Mouse (Mus musculus) urinary bladder, adult 2 months (tissue): ENCODE results near the gene Klhl22. TPM values are rescaled to one million over a fixed set of nuclear protein-coding genes. Genes with fewer than 3 reads are reported as not detected.
"Not testable (repeated sequence)": the region's sequence is repeated elsewhere in the genome, so short reads cannot be mapped to it uniquely, and the experiment has no call there.

Source experiments
- DNase-seq: peaks from one replicate; pipeline ENCODE4 v3.0.0; 2022; ENCODE audit warnings: low spot score
- polyA plus RNA-seq: library from polyadenylated mRNA; depleted of rRNA; stranded (reverse); fragments of >200 nt; gene quantifications from 2 replicates; pipeline ENCODE4 v1.2.3, GENCODE M21; 2012; rRNA removed

The Klhl22 gene
- 38.8 and 40.9 TPM in 2 replicates for polyA plus RNA-seq

GRCm38 (mm10) chr16:17759344-17759773 is at the start of gene Klhl22:
Gene Klhl22 (plus strand): TSS chr16:17759618.
- DNase-seq: peak; percentile 87

- DNase-seq: no peak
Observed at GRCm38 (mm10) chr16:17717791-17718190, 41.6 kb upstream of the Klhl22 start.

- DNase-seq: no peak
Observed at GRCm38 (mm10) chr16:17721114-17721808, 38.2 kb upstream of the Klhl22 start.

GRCm38 (mm10) chr16:17721822-17722460 is 37.5 kb upstream of the Klhl22 start:
- DNase-seq: no peak

GRCm38 (mm10) chr16:17722461-17723324 is 36.7 kb upstream of the Klhl22 start:
- peak; percentile 76 for DNase-seq

- no peak for DNase-seq
Observed at GRCm38 (mm10) chr16:17723325-17723626, 36.1 kb upstream of the Klhl22 start.

- DNase-seq: no peak
Observed at GRCm38 (mm10) chr16:17724448-17724847, 35.0 kb upstream of the Klhl22 start.

GRCm38 (mm10) chr16:17727179-17727861 is 32.1 kb upstream of the Klhl22 start:
- DNase-seq: no peak

GRCm38 (mm10) chr16:17729974-17730373 is 29.4 kb upstream of the Klhl22 start:
- no peak for DNase-seq

GRCm38 (mm10) chr16:17732021-17732420 is 27.4 kb upstream of the Klhl22 start:
- DNase-seq: no peak

- no peak for DNase-seq
Observed at GRCm38 (mm10) chr16:17732431-17732830, 27.0 kb upstream of the Klhl22 start.

GRCm38 (mm10) chr16:17732841-17733340 is 26.5 kb upstream of the Klhl22 start, which contains the start of gene Med15:
Gene Med15 (minus strand): TSS chr16:17732891.
- DNase-seq: no peak

GRCm38 (mm10) chr16:17733646-17734045 is 25.8 kb upstream of the Klhl22 start:
- DNase-seq: no peak

GRCm38 (mm10) chr16:17734872-17735271 is 24.5 kb upstream of the Klhl22 start:
- DNase-seq: not testable (repeated sequence)

GRCm38 (mm10) chr16:17736156-17736555 is 23.3 kb upstream of the Klhl22 start:
- no peak for DNase-seq

GRCm38 (mm10) chr16:17740080-17740479 is 19.3 kb upstream of the Klhl22 start:
- DNase-seq: no peak

GRCm38 (mm10) chr16:17742810-17743209 is 16.6 kb upstream of the Klhl22 start:
- no peak for DNase-seq

GRCm38 (mm10) chr16:17743279-17743678 is 16.1 kb upstream of the Klhl22 start:
- no peak for DNase-seq

GRCm38 (mm10) chr16:17744536-17744935 is 14.9 kb upstream of the Klhl22 start:
- no peak for DNase-seq

- DNase-seq: no peak
Observed at GRCm38 (mm10) chr16:17745067-17745466, 14.4 kb upstream of the Klhl22 start.

GRCm38 (mm10) chr16:17753001-17753400 is 6.4 kb upstream of the Klhl22 start:
- no peak for DNase-seq

GRCm38 (mm10) chr16:17753686-17754085 is 5.7 kb upstream of the Klhl22 start:
- DNase-seq: no peak
